Mouse (Mus musculus) left cerebral cortex, postnatal 4 days (tissue): ENCODE data around the gene Ttc6. TPM values are rescaled to one million over a fixed set of nuclear protein-coding genes. Genes with fewer than 3 reads are reported as not detected.
A peak's percentile ranks its signal among the peaks of the same experiment; 100 is the strongest.

Experiments used
- DNase-seq: peaks from one replicate; pipeline ENCODE4 v3.0.0-alpha.2; 2022
- intact Hi-C: fragments of 180-260 bp; cut with DNase I; formaldehyde crosslinking; loops from one replicate; pipeline ENCODE4 v1.15.1; 2025
- total RNA-seq, 2 experiments: library from RNA; stranded (reverse); gene quantifications; 2 replicates each; pipeline ENCODE4 v1.2.3; 2021

The Ttc6 gene
- total RNA-seq, 2 experiments from 2014 or later: 1.1 to 1.4 TPM

DNA sequence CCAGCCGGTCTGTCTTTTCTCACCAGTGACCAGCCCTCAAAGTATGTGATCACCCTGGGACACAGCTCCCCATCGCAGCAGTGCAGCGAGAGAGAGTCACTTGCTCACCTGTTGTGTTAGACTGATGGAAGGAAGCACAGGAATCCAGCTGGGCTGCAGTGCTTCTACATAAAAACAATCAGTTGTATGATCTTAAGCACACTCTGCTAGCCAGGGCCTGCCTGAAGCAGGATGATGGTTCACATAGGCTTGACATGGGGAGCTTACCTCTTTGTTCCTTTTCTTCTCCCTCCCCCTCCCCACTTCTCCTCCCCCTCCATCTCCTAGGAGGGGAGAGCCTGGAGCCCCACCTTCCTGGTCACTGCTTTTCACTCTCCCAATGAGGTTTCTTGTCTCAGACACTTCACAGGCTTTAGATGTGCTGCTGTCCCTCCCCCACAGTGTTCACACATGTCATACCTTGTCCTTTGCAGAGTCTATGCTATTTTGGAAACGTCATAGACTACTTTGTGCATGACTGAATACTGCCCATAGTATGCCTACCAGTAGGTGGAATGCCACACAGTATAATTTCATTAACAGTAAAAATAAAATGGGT, 60.2 kb downstream of the Ttc6 start:
- intact Hi-C loops: no loop called here
- no peak for DNase-seq

DNA sequence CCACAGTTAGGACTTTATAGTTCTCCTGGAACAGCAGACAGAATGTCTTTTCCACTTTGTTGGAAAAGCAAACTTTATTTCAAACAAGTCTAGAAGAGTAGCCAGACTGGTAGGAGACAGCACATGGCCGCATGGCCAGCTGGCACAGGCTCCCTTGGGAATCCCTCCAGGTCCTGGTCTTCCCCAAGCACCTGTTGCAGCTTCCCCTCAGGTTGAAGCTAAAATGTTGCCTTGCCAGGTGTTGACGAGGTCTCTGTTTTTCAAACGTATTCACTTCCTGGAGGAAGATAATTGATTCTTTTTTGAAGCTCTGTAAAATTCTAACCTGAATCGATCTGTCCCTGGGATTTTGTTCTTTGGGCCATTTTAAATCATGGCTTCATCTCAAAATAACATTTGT, 86.1 kb downstream of the Ttc6 start:
- DNase-seq: no peak
- intact Hi-C loops: no loop called here

DNA sequence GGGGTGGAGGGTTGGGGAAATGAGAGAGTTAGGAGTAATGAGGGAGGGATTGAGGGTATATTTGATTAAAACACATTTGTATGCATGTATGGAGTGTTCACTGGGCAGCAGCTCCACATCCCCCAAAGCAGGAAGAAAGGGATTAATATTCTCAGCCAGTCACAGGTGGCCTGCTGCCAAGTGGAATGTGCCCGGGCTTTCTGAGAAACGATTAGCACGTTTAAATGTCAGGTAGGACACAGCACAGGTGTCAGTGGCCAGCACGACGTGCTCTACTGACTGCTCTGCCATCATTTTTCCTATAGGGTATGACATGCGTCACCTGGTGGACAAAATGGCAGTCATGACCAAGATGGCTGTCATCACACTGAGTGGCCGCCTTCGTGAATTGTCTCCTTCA, 86.8 kb downstream of the Ttc6 start:
- intact Hi-C loops: no loop called here

DNA sequence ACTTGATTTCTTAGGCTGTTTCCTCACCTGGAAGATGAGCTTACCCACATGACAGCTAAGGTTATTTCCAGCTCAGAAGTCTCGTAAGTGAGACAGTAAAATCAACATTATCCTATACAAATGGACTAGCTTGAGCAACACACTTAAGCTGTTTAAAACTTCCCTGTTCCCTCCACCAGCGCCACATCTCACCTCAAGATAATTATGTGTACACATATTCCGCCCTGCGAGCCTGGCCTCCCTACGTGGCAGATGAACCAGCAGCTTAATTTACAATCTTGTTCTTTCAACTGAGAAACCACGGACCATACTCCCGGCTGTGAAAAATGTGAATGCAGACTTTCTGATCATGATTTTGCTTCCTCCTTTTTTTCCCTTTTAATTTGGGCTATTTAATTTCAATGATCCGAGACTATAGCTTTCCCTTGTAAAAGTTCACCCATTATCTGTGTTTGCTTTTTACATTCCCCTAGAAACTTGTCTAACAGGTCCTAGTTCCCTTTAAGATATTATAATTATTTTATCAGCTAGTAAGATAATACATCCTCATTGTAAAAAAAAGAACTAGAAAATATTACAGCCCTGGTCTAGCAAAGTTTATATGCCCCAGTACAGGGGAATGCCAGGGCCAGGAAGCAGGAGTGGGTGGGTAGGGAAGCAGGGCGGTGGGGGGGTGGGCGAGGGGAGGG, 99.2 kb downstream of the Ttc6 start:
- no peak for DNase-seq
- intact Hi-C loops: no loop called here

More for the DNA sequence above, 86.8 kb downstream of the Ttc6 start:
- DNase-seq: peak; percentile 8

DNA sequence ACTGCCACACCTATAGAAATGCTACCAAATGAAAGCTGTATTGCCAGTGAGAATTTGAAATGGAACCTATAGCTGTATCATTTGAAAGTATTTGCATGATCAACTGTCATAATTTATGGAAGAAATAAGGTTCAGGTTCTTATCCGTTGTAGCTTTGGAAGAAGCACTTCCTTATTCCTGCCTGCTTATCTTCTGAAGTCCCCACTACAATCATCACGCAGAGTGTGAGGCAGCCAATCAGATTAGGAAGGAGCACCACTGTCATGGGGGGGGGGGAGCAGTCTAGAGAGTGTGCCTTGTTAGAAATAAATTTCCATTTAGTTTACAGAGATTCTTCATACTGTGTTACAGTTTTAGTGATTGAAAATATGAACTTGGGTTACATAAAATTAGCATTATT, 108.5 kb downstream of the Ttc6 start:
- no peak for DNase-seq
- intact Hi-C loops: no loop called here

DNA sequence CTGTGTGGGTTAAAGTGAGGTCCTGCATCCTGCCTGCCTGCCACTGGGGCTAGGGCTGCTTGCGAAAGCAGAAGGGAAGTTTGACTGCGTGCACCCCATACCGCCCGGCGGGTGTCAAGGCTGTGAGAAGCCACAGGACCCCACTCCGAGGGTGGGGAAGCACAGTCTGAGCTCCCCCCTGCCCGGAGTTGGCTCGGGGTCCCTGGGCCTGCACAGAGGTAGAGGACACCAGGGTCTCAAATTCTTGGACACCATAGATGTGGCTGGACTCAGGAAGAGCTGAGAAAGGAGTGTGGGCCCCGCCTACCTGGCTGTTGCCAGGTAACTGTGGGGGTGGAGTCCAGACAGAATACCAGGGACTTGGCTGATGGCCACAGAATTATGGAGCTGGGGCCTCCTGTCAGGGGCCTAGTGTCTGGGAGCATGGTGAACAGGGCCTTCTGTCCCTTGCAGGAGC, 121.1 kb downstream of the Ttc6 start:
- intact Hi-C loops: no loop called here
- peak; percentile 6 for DNase-seq

DNA sequence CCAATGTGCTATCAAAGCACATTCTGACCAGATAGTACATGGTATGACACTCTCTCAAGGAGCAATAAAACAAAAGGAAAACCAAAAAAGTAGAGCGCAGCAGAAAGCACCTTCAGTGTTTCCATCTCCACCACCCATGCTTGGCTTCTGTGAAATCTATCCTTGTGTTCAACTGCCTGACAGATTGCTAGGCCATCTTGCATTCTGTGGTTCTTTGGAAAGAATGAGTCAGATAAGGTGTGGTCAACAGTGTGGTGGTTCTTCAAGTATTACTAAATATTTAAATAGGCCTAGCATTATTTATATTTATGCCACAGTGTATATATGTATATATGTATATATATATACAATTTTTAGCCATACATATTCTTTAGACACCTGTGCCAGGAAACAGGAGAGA, 146.1 kb downstream of the Ttc6 start:
- DNase-seq: no peak
- intact Hi-C loops: no loop called here

DNA sequence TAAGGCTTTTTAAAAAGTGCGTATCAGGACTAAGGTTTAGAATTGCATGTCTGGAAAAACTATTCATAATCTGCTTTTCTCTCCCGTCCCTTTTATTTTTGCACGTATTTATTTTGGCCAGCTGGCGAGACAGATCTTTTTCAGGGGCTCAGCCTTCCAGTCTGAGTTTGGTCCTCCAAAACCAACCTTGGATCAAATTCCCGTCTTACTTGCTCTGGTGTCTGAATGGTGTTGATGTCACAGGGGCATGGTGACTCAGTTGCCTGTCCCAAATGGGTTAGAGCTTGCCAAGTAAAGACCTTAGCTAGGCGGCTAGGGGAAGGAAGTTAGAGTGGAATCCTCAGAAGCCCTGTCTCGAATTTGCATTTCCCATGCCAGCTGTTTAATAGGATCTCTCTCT, 200.8 kb downstream of the Ttc6 start:
- DNase-seq: no peak
- intact Hi-C loops: no loop called here

DNA sequence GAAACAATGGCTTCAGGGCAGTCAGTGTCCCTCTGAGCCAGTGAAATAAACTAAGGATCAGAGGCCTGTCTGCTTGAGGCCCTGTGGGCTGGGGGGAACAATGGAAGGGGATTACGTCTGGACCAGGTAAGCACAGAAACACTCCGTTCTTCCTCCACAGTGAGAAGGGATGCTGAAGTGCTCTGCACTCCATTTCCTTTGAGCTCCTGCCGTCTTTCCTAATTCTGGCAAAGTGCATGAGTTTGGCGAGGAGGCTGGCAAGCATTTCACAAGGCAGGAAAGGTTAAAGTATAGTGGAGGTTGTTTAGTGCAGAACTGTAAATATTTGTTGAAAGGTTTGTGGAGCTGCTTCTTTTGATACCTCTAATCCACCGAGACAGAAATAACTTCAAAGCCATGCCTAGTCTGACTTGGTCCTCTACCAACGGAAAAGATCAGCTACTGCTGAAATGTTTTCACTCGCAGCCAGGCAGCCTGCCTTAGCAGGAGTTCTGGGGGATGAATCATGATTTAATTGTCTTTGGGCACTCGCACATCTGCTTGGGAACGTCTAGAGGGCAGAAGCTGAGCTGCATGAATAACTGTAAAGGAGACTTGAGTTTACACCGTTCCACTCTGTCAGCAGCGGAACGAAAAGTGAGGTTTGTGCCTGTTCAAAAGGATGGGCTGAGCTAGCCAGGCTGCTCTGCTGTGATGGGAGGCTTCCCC, 212.5 kb downstream of the Ttc6 start:
- DNase-seq: no peak
- intact Hi-C loops: loop anchor here (10.0 kb wide), 1 partner anchor 132 kb away; no protein-coding TSS in a partner anchor

DNA sequence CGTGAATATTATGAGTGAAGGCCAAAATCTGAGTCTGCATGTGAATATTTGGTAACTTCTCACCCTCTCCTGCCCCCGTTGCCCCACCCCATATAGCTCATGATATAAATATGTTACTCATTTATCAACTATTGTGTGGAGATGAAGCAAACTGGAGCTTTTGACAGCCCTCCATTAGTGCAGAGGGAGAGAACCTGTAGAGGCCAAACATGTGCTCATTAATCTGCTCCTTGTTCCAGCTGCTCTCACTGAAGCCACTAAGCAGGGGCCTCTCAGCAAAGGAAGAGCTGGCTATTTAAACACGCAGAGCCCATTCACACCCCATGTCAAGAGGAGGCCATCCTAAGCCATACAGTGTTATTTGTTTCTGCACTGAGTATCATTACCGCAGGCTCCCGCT, 218.0 kb downstream of the Ttc6 start:
- intact Hi-C loops: no loop called here
- no peak for DNase-seq

DNA sequence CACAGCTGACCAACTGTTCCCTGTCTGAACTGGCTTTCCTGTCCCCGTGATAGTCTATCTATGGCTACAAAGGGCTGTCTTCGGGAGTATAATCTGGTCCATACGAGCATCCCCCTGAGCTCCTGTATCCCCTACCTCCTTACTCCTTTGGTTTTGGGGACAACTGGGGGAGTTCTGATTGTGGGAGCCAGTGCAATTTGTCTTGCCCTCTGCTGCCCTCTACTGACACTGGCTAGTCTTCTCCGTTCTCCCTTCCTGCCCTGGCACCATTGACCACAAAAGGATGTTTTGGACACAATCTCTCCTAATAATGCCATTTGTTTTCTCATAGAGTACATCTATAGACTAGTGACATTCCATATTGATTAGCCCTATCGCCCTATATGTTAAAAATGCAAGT, 223.6 kb downstream of the Ttc6 start:
- DNase-seq: peak; percentile 29
- intact Hi-C loops: no loop called here

Other genes with a start within 250 kb of the Ttc6 start
- not detected for gene Foxa1, start 17.2 kb upstream of the Ttc6 start, total RNA-seq